Mouse (Mus musculus) cerebellum, postnatal 36 days (tissue): Measurements from ENCODE around the gene Atf2.
"Not testable (repeated sequence)": the region's sequence is repeated elsewhere in the genome, so short reads cannot be mapped to it uniquely, and the experiment has no call there.

Experiments
- DNase-seq, 2 experiments: peaks; one replicate each; pipeline ENCODE4 v3.0.0; 2021 to 2022; ENCODE audit warnings: mixed read lengths in 2 of 2

The Atf2 gene

DNA sequence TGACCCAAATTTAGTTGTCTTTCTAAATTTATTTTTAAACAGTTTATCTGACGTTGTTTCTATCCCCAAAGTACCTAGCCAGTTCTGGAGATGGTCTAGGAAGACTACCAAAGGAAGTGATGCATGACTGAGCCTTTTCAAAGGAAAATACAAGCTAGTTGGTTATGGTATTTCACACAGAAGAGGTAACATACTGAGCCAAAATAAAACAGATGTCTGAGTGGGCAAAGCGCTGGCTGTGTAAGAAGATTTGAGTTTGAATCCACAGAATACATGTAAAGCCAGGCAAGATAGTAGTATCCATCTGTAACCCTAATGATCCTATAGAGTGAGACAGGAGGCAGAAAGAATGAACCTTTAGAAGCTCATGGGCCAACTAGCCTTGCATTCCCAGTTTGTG is 14.5 kb downstream of the Atf2 start:
- no peak for DNase-seq

DNA sequence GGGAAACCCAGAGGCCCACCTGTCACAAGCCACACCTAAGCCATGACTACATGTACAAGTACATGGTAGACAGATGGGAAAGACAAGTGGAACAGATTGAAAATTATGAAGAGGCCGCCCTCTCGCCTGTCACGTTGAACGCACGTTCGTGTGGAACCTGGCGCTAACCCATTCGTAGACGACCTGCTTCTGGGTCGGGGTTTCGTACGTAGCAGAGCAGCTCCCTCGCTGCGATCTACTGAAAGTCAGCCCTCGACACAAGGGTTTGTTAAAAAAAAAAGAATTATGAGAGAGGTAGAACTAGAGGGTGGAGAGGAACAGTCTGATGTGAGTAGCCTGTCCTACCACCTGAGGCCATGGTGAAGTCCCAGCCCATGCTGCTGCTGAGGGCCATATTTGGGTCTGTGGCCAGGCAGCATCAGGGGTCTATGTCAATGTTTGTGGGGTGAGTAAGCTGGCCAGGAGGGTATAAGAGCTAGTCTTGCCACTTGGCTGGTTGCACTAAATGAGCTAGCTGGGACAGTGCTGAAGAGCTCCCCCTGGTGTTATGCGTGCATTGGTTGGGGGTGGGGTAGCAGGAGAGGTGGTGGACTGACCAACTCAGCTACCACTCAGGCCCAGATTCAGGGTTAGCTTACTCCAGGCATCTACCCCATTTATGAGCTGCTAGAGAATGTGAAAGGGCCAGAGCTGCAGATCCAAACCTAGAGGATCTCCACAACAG is 24.5 kb downstream of the Atf2 start:
- DNase-seq, result peak; percentile 33 to 46

- no peak for DNase-seq
Observed at GRCm38 (mm10) chr2:73860046-73860624, 32.3 kb downstream of the Atf2 start.

GRCm38 (mm10) chr2:73857352-73857751 is 35.1 kb downstream of the Atf2 start:
- no peak for DNase-seq

DNA sequence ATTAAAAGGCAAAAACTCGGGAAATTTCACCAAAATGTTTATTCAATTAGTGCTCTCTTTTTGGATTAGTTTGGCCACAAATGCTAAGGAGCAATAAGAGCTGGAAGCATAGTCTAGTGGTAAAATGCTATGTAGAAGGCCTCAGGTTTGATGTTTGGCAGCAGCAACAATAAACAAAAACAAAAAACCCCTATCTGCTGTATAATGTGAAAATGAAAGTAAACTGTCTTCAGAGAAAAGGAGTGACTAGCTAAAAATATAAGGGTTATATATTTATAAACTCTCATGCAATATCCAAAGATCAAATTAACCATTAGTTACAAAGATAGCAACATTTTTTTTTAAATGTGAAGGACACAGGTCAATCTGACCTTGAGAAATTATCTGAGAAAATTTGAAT is 36.2 kb downstream of the Atf2 start:
- no peak for DNase-seq

DNA sequence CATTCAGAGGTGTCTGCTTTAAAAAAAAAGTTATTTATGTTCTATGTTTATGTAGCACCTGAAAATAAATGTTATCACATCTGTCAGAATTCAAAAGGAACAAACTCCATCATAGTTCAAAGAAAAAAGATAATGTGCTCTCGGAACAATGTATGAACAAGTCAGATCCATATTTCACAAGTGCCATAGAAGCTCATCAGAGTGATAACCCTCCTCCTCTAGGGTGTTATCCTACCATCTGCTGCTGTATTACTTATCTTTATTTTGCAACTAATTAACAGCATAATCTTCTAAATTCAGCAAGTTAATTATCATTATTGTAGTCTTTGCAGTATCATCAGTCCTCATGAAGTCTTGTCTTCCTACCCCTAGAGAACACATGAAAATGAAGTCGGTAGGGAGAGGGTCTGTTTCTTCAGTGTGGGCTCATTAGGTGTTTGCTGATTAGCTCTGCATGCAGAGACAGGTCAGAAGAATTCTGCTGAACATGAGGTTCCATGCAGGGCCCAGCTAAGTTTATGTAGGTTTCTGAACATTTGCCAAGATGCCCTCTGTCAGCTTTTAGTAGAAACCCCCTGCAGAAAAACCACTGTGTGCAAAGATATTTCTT is 57.9 kb downstream of the Atf2 start:
- no peak for DNase-seq

GRCm38 (mm10) chr2:73833284-73833683 is 59.2 kb downstream of the Atf2 start:
- DNase-seq, result no peak

- no peak for DNase-seq
Observed at GRCm38 (mm10) chr2:73818742-73819141, 73.7 kb downstream of the Atf2 start.

DNA sequence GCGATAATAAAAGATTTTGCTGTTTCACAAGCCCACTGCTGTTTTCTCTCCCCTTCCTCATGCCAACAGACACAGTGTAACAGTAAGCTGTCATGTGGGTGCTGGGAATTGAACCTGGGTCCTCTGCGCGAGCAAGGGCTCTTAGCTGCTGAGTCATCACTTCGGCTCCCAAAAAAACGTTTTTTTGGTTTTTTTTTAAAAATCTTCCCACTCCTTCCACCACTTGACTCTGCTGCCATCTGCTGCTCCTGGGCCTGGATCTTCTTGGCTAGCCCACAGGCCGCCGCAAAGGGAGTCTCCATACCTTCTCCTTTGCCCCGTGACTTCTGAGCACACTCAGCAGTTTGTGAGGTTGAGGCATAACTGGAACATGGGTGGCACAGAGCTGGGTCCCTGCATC is 84.8 kb downstream of the Atf2 start:
- no peak for DNase-seq

DNA sequence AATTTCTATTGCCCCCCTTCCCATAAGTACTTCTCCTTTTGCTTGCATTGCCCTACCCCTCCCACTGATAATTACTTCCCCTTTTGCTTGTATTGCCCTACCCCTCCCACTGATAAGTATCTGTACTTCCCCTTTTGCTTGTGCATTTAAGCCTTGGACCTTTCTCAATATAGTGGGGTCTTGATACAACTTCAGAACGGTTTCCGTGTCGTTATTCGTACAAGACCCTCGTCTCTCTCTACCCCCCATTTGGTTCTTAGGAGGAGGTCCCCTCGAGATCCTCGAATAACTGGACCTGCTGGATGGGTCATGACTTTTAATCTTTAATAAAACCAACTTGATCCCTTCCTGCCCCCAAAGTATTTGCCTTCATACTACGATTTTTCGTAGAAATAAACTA is 92.3 kb downstream of the Atf2 start:
- DNase-seq, result not testable (repeated sequence)

GRCm38 (mm10) chr2:73798786-73799185 is 93.7 kb downstream of the Atf2 start:
- DNase-seq, result no peak

DNA sequence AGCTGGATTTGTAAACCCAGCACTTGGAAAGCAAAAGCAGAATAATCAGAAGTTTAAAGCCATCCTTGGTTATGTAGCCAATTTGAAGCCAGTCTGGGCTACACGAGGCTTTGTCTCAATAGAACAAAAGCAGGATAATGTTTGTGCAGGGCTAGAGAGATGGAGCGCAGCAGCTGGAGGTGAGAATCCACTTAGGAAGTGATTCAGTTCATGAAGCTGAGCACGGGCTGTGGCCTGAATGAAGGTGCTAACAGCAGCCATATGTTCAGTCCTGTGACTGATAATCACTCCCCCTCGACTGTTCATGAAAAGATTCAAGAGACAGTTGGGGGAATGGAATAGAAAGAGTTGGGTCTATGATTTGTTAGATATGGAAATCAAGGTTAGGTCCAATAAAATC is 94.3 kb downstream of the Atf2 start:
- no peak for DNase-seq

DNA sequence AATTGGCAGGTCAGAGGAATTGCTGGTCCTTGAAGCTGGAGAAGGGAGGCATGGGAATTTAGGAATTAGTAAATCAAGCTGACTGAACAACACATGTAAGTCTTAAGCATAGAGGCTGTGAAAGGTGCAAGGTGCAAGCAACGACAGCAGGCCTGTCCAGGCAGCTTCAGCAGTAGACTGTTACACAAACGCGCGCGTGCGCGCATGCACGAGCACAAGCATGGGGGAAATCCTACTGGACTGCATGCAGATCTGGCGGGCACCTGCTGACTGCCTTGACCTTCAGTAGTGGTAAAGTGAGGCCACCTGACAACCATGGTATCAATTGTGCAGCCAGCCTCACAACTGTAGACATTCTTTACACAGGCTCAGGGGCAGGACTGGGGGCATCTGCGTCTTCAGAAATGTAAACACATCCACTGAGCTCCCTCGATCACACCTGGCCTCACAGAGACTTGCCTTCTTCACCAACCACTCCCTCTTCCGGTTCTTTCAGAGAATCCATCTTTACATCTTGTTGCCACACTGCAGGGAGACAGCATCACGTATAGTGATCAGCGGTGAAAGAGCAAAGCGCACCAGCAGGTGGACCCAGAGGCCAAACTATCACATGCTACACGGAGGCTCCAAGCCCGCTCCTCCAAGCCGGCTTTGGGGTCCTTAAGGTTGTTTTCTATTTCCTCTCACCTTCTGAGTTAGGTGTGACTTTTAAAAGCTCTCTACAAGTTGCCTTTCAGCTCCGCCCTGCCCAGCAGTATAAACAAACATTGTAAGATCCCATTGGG is 100.4 kb downstream of the Atf2 start:
- no peak for DNase-seq

- DNase-seq, result no peak
Observed at GRCm38 (mm10) chr2:73790332-73790731, 102.1 kb downstream of the Atf2 start.

DNA sequence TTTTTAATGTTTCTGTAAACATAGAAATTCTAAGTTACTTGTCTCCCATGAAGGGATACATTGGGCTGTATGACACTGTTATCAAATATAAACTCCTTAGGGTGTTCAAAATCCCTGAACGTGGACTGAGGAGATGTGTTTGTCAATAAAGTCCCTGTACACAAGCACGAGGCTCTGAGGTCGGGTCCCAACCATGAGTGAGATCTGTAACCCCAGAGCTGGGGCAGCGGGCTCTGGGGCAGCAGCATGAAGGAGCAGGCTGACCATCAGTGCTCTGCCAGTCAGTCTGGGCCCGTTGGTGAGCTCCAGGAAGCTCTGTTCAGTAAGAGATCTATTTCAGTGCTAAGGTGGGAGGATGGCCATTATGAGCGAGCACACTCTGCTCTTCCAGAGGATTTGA is 104.0 kb downstream of the Atf2 start:
- DNase-seq, result no peak

DNA sequence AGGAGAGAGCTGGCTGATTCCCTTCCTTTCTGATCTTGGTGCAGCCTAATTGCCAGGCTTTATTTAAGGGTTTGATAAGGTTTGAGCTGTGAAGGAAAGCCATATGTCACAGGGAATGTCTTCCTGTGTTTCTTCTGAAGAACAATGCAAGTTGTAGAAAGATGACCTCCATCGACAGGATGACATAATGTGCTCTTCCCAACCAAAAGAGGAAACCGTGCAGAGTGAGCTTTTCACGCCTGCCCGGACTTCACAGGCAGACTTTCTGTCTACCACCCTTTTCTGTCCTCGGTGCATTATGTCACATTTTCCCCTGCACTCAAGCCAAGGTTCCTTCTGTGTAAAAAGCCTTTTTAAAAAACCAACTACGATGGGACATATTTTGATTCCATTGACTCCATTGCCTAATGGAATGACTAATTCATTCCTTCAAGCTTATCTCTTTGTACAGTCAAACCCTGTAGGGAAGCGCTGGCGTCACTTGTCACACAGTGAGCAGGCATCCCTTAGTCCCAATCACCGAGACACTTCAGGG is 110.0 kb downstream of the Atf2 start:
- no peak for DNase-seq

- no peak for DNase-seq
Observed at GRCm38 (mm10) chr2:73780321-73781010, 112.0 kb downstream of the Atf2 start.

DNA sequence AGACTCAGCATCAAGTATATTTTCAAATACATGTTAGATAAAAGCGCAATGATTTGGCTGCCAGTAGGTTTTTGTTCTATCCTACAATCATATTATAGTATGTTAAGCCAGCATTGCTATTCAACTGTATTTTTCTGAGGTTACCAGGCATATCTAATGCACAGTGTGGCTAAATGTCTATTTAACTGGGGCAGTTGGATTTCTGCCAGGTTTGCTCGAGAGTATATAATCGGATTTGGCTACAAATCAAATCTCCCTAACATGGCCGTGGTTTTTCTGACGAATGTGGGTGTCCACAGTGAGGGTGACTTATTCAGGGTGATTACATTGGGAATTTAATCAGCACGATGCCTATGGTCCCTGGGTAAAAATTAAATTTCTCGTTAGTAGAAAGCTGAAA is 112.6 kb downstream of the Atf2 start:
- DNase-seq, result peak in 1 of 2 experiments; percentile 6

DNA sequence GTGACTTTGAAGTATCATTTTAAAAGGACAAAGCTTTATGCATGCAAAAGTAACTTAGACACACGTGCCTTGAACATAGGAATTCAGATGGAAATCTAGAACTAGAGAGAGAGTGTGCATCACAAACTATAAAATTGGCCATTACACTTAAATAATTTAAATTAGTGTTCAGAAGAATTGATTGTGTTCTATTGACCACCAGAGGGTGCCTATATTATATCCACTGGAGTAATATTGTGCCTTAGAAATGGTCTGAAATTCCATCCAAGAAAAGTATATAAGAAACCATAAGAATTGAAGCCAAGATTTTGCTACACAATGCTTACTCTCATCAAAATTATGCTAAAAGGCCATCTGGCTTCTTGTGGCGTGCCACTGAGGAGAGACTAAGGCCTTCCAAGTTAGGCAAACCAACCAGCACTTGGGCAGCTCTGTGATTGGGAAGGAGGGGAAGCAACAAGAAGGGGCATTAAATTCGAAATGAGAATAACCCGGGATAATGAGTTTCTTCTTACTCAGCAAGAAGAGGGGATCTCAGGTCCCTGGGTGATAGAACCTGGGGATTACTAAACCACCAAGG is 113.3 kb downstream of the Atf2 start:
- DNase-seq, result no peak

GRCm38 (mm10) chr2:73776936-73777335 is 115.5 kb downstream of the Atf2 start:
- no peak for DNase-seq

DNA sequence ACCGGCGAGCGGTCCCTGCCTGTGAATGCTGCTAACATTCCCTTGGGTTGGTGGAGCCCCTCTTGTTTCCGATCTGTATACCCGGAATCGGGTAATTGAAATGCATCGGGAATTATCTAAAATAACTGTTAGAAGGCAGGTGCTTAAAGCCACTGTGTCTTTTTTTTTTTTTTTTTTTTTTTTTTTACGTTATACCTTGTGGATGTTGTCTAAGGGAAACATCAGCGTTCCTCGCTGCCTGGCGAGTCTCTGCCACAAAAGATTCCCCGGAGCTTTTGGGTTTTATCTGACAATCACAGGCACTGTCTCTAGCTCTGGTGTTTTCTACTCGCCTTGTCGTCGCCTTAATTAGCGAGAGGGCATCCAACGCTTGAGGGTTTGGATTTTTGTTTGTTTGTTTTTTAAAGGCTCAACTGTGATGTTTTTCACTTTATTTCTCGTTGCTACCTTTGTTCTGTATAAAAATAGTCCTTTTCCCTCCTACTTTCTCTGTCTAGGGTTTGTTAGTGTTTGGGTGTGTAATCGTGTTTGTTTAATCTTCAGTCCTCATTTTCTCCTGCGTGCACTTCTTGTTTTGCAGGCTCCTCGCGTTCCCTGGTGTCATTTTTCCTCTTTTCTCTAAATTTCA is 116.6 kb downstream of the Atf2 start:
- DNase-seq, result peak in 1 of 2 experiments; percentile 23
